Mouse (Mus musculus) midbrain, embryonic 15.5 days (tissue): Measurements from ENCODE around the gene Slc17a3. TPM values are rescaled to one million over a fixed set of nuclear protein-coding genes. Genes with fewer than 3 reads are reported as not detected.

ENCODE experiments used
- ATAC-seq: fragments of 200-750 bp; cut with Nextera tagmentation; replicated peaks from 2 replicates; pipeline ENCODE4 v1.8.0; 2017; ENCODE audit warnings: moderate TSS enrichment
- H3K27ac ChIP-seq: fragments of 300-500 bp; sonication (generic); 2 replicates; pipeline ENCODE4 v1.5.1; 2015; ENCODE audit warnings: mild to moderate bottlenecking, inconsistent platforms
- H3K27me3 ChIP-seq: fragments of 300-500 bp; sonication (generic); replicated peaks from 2 replicates; pipeline ENCODE4 v1.6.1; 2015; ENCODE audit warnings: inconsistent platforms
- H3K36me3 ChIP-seq: fragments of 300-500 bp; sonication (generic); replicated peaks from 2 replicates; pipeline ENCODE4 v1.6.1; 2015; ENCODE audit warnings: inconsistent platforms
- H3K4me1 ChIP-seq: fragments of 300-500 bp; sonication (generic); 2 replicates; pipeline ENCODE4 v1.6.1; 2015; ENCODE audit warnings: inconsistent platforms
- H3K4me2 ChIP-seq: fragments of 300-500 bp; sonication (generic); 2 replicates; pipeline ENCODE4 v1.6.1; 2015; ENCODE audit warnings: inconsistent platforms, mild to moderate bottlenecking, moderate library complexity
- H3K4me3 ChIP-seq: fragments of 300-500 bp; sonication (generic); 2 replicates; pipeline ENCODE4 v1.5.1; 2015; ENCODE audit warnings: mild to moderate bottlenecking, inconsistent platforms
- H3K9ac ChIP-seq: fragments of 300-500 bp; sonication (generic); 2 replicates; pipeline ENCODE4 v1.6.1; 2015; ENCODE audit warnings: mild to moderate bottlenecking, inconsistent platforms
- H3K9me3 ChIP-seq: fragments of 300-500 bp; sonication (generic); 2 replicates; pipeline ENCODE4 v1.6.1; 2016; ENCODE audit warnings: inconsistent platforms
- WGBS: fragments of 180-500 bp; shearing (Covaris S2); methylation state at CpG from one replicate; pipeline ENCODE4 v1.1.7; 2015; ENCODE audit warnings: mixed read lengths; 5-methylcytosine and 5-hydroxymethylcytosine counted together
- polyA plus RNA-seq: library from polyadenylated mRNA; unstranded; fragments of >200 nt; fragmentation: Nextera tagmentation; extraction: Ambion mirVana; gene quantifications from 2 replicates; pipeline ENCODE4 v1.2.1, GENCODE M21; 2015

Slc17a3 gene
- polyA plus RNA-seq, 1 experiment from 2014 or later = not detected

- Histone ChIP-seq H3K4me1 (no peaks in the 10 kb centered on the region), H3K27ac (no peak overlapping the region)
- 86% methylated on average over 2 of the region's 2 CpGs for WGBS
Measured at GRCm38 (mm10) chr13:23849299-23849698, 10.1 kb downstream of the Slc17a3 start.

GRCm38 (mm10) chr13:23856401-23856800 is 17.2 kb downstream of the Slc17a3 start:
- no peak overlapping the region for H3K4me2 ChIP-seq
- H3K9ac ChIP-seq = no peak overlapping the region
- H3K27ac ChIP-seq = no peak overlapping the region
- H3K4me3 ChIP-seq = no peak overlapping the region
- H3K4me1 ChIP-seq = no peaks in the 10 kb centered on the region
- H3K9me3 ChIP-seq = no peaks in the 10 kb centered on the region
- no peaks in the 10 kb centered on the region for H3K27me3 ChIP-seq
- no peaks in the 10 kb centered on the region for H3K36me3 ChIP-seq
- WGBS = 66% methylated on average over 3 of the region's 3 CpGs
- no peak for ATAC-seq

More at GRCm38 (mm10) chr13:23849299-23849698, 10.1 kb downstream of the Slc17a3 start:
- H3K36me3 ChIP-seq = no peaks in the 10 kb centered on the region
- no peak overlapping the region for H3K4me2 ChIP-seq
- no peak overlapping the region for H3K9ac ChIP-seq
- H3K4me3 ChIP-seq = no peak overlapping the region
- no peak for ATAC-seq
- H3K9me3 ChIP-seq = no peaks in the 10 kb centered on the region
- H3K27me3 ChIP-seq = no peaks in the 10 kb centered on the region

- no peaks in the 10 kb centered on the region for H3K36me3 ChIP-seq
- no peak overlapping the region for H3K9ac ChIP-seq
- H3K4me3 ChIP-seq = no peak overlapping the region
- ATAC-seq = no peak
- no peaks in the 10 kb centered on the region for H3K9me3 ChIP-seq
- no peaks in the 10 kb centered on the region for H3K4me1 ChIP-seq
- no peaks in the 10 kb centered on the region for H3K27me3 ChIP-seq
- no peak overlapping the region for H3K27ac ChIP-seq
- no peak overlapping the region for H3K4me2 ChIP-seq
Measured at GRCm38 (mm10) chr13:23861815-23862214, 22.6 kb downstream of the Slc17a3 start.

- Histone ChIP-seq H3K4me1 (no peaks in the 10 kb centered on the region), H3K9ac (no peak overlapping the region), H3K36me3 (no peaks in the 10 kb centered on the region), H3K27ac (no peak overlapping the region), H3K4me2 (no peak overlapping the region), H3K4me3 (no peak overlapping the region), H3K27me3 (no peaks in the 10 kb centered on the region), H3K9me3 (no peaks in the 10 kb centered on the region)
- WGBS = 83% methylated on average over 9 of the region's 9 CpGs
- no peak for ATAC-seq
Measured at GRCm38 (mm10) chr13:23864711-23865110, 25.5 kb downstream of the Slc17a3 start.

DNA sequence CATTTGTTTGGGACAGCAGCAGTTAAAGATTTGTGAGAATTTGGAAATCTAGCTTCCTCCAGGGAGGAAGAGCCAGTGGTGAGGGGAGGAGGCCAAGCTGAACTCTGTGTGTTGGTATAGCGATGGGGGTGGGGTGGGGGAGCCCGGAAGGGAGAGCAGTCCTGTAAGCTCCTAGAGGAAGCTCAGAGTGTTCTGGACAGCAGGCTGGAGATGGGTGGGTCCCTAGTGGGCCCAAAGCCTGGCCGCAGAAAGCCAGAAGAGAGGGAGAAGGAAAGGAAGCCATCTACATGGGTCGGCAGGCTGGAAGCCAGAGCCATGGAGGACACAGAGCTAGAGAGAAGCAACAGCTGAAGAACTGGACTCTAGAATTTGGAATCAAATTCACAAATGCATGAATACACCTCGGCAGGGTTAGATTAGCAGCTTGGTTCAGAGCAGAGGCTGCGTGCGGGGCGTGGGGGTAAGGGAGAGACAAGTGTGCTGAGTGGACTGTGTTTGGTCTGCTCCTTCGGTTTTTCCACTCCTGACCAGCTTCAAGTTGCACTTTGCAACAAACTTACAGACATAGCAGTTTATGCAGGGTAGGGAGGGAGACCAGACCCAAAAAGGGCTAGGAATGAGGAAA is 27.0 kb downstream of the Slc17a3 start:
- H3K9me3 ChIP-seq = no peaks in the 10 kb centered on the region
- no peak overlapping the region for H3K9ac ChIP-seq
- H3K4me1 ChIP-seq = no peaks in the 10 kb centered on the region
- H3K36me3 ChIP-seq = no peaks in the 10 kb centered on the region
- no peak for ATAC-seq
- H3K27ac ChIP-seq = no peak overlapping the region
- H3K27me3 ChIP-seq = no peaks in the 10 kb centered on the region
- H3K4me3 ChIP-seq = no peak overlapping the region
- 86% methylated on average over 9 of the region's 9 CpGs for WGBS
- no peak overlapping the region for H3K4me2 ChIP-seq

DNA sequence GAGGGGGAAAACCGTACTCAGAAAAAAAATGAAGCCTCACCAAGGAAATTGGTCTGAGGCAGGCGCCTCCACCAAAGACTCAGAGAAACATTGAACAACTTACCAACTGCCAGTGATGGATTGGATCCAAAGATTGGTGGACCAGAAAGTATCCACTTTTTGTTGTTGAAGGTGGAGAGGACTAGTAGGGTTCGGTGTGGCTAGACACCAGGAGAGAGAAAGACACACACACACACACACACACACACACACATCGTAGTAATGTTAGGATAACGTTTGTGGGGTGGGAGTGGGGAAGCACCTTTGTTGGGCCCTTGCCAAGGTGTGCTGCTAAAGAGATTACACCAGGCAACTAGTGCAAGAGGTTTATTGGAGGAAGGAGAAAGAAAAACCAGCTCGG is 27.8 kb downstream of the Slc17a3 start:
- 92% methylated on average over 6 of the region's 6 CpGs for WGBS
- Histone ChIP-seq H3K36me3 (no peaks in the 10 kb centered on the region), H3K9ac (no peak overlapping the region), H3K4me1 (no peaks in the 10 kb centered on the region), H3K4me3 (no peak overlapping the region), H3K4me2 (no peak overlapping the region), H3K9me3 (no peaks in the 10 kb centered on the region), H3K27me3 (no peaks in the 10 kb centered on the region), H3K27ac (no peak overlapping the region)
- no peak for ATAC-seq

- Histone ChIP-seq H3K4me3 (no peak within 1 kb of the TSS), H3K27me3 (no peaks in the 10 kb centered on the region), H3K9me3 (no peaks in the 10 kb centered on the region), H3K4me1 (no peaks in the 10 kb centered on the region), H3K36me3 (no peaks in the 10 kb centered on the region), H3K4me2 (no peak within 1 kb of the TSS), H3K27ac (no peak within 1 kb of the TSS), H3K9ac (no peak within 1 kb of the TSS)
- WGBS = 86% methylated on average over 7 of the region's 7 CpGs
- no peak for ATAC-seq
Measured at GRCm38 (mm10) chr13:23867405-23867804, 28.2 kb downstream of the Slc17a3 start, which contains the start of gene Slc17a1. Gene Slc17a1, plus strand, starts transcription at chr13:23867750.

- Histone ChIP-seq H3K27ac (no peak overlapping the region), H3K36me3 (no peaks in the 10 kb centered on the region), H3K4me3 (no peak overlapping the region), H3K9me3 (no peaks in the 10 kb centered on the region), H3K27me3 (no peaks in the 10 kb centered on the region), H3K4me2 (no peak overlapping the region), H3K4me1 (no peaks in the 10 kb centered on the region), H3K9ac (no peak overlapping the region)
- no peak for ATAC-seq
- WGBS = 94% methylated on average over 8 of the region's 8 CpGs
Measured at GRCm38 (mm10) chr13:23868790-23869533, 29.7 kb downstream of the Slc17a3 start.

- no peak overlapping the region for H3K4me2 ChIP-seq
- 77% methylated on average over 3 of the region's 3 CpGs for WGBS
- no peak overlapping the region for H3K9ac ChIP-seq
- H3K4me3 ChIP-seq = no peak overlapping the region
- no peaks in the 10 kb centered on the region for H3K4me1 ChIP-seq
- H3K27ac ChIP-seq = no peak overlapping the region
- H3K9me3 ChIP-seq = no peaks in the 10 kb centered on the region
- no peak for ATAC-seq
- no peaks in the 10 kb centered on the region for H3K36me3 ChIP-seq
- H3K27me3 ChIP-seq = no peaks in the 10 kb centered on the region
Measured at GRCm38 (mm10) chr13:23869996-23870395, 30.8 kb downstream of the Slc17a3 start.

DNA sequence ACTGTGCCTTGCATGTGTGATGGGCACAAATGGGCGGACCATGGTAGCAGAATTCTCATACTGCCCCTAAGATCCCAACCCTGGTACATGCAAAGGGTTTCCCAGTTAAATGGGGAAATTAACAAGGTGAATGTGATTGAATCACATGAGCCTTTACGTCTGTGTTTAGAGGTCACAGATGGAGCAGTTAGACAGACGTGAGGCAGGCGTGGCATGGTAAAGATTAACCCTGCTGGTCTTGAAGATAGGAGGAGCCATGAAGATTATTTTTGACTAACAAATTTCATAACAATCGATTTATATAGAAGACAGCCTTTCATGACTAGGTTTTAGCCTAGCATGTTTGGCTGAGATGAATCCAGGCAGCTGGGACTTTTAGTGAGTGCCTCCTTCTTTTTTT is 33.9 kb downstream of the Slc17a3 start:
- Histone ChIP-seq H3K27ac (no peak overlapping the region), H3K4me3 (no peak overlapping the region), H3K4me2 (no peak overlapping the region), H3K36me3 (no peaks in the 10 kb centered on the region), H3K9ac (no peak overlapping the region), H3K9me3 (no peaks in the 10 kb centered on the region), H3K27me3 (no peaks in the 10 kb centered on the region), H3K4me1 (no peaks in the 10 kb centered on the region)
- 88% methylated on average over 5 of the region's 5 CpGs for WGBS
- no peak for ATAC-seq

DNA sequence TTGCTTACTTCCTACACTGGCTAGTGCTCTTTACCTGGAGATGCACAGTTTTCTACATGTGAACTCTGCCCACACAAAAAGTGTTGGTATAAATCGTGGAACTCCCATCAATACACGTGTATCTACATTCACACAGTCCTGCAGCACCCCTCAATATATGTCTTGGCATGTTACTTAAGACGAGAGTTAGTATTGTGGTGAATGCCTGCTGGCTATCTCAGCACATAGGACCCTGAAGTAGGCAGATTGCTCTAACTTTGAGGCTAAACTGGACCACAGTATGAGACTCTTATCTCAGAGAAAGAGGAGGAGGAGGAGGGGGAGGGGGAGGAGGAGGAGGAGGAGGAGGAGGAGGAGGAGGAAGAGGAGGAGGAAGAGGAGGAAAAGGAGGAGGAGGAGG is 39.9 kb downstream of the Slc17a3 start:
- Histone ChIP-seq H3K4me3 (no peak overlapping the region), H3K27me3 (no peaks in the 10 kb centered on the region), H3K4me1 (no peaks in the 10 kb centered on the region), H3K9ac (no peak overlapping the region), H3K27ac (no peak overlapping the region), H3K36me3 (no peaks in the 10 kb centered on the region), H3K9me3 (no peaks in the 10 kb centered on the region), H3K4me2 (no peak overlapping the region)
- ATAC-seq = no peak
- 83% methylated on average over 3 of the region's 3 CpGs for WGBS

DNA sequence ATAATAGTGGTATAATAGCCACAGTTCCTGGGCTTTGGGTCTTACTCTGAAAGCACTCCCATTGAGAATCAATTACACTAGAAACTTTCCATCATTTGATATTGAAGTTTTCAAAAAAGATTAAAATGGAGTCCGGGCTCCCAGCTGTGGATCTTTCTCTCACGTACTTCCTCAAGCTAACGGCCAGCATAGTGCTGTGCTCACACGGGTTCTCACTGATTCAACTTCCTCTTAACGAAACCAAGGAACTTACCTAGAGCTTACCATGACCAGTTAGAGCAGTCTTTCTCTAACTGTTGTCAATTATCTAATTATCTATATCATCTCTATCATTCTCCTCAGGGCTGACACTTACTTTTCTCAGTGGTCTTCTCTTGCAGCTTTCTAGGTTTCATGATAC is 40.4 kb downstream of the Slc17a3 start:
- 93% methylated on average over 5 of the region's 5 CpGs for WGBS
- H3K27me3 ChIP-seq = no peaks in the 10 kb centered on the region
- no peak for ATAC-seq

GRCm38 (mm10) chr13:23885540-23885939 is 46.3 kb downstream of the Slc17a3 start:
- no peak overlapping the region for H3K9ac ChIP-seq
- no peaks in the 10 kb centered on the region for H3K36me3 ChIP-seq
- no peaks in the 10 kb centered on the region for H3K27me3 ChIP-seq
- no peak overlapping the region for H3K4me2 ChIP-seq
- H3K4me1 ChIP-seq = no peaks in the 10 kb centered on the region
- no peak overlapping the region for H3K4me3 ChIP-seq
- 31% methylated on average over 2 of the region's 2 CpGs for WGBS
- ATAC-seq = no peak
- no peak overlapping the region for H3K27ac ChIP-seq
- H3K9me3 ChIP-seq = no peaks in the 10 kb centered on the region

More for the DNA sequence above, 40.4 kb downstream of the Slc17a3 start:
- Histone ChIP-seq H3K9me3 (no peaks in the 10 kb centered on the region), H3K4me2 (no peak overlapping the region), H3K27ac (no peak overlapping the region), H3K9ac (no peak overlapping the region), H3K4me3 (no peak overlapping the region), H3K4me1 (no peaks in the 10 kb centered on the region), H3K36me3 (no peaks in the 10 kb centered on the region)
